Mouse (Mus musculus) intestine, embryonic 14.5 days (tissue): ENCODE data around the gene Atxn10. TPM values are rescaled to one million over a fixed set of nuclear protein-coding genes. Genes with fewer than 3 reads are reported as not detected.

ENCODE experiments used
- ATAC-seq: fragments of 200-750 bp; cut with Nextera tagmentation; replicated peaks from 2 replicates; pipeline ENCODE4 v1.8.0; 2017; ENCODE audit warnings: low read depth, moderate number of reproducible peaks, moderate TSS enrichment, moderate library complexity; ENCODE audit not compliant: low FRiP score, low TSS enrichment
- DNase-seq: peaks from one replicate; pipeline ENCODE4 v3.0.0-alpha.2; 2018; ENCODE audit warnings: low spot score
- H3K27ac ChIP-seq: fragments of 300-500 bp; sonication (generic); 2 replicates; pipeline ENCODE4 v1.5.1; 2014; ENCODE audit warnings: low read depth, mild to moderate bottlenecking, control low read depth
- H3K27me3 ChIP-seq: fragments of 300-500 bp; sonication (generic); replicated peaks from 2 replicates; pipeline ENCODE4 v1.6.1; 2014; ENCODE audit warnings: low read length, control low read depth; ENCODE audit not compliant: control insufficient read depth, insufficient read depth
- H3K36me3 ChIP-seq: fragments of 300-500 bp; sonication (generic); 2 replicates; pipeline ENCODE4 v1.6.1; 2014; ENCODE audit warnings: low read length, control low read depth; ENCODE audit not compliant: control insufficient read depth, insufficient read depth
- H3K4me1 ChIP-seq: fragments of 300-500 bp; sonication (generic); replicated peaks from 2 replicates; pipeline ENCODE4 v1.6.1; 2014; ENCODE audit warnings: low read length, control low read depth, mixed read lengths; ENCODE audit not compliant: control insufficient read depth, insufficient read depth
- H3K4me2 ChIP-seq: fragments of 300-500 bp; sonication (generic); 2 replicates; pipeline ENCODE4 v1.6.1; 2014; ENCODE audit warnings: low read length
- H3K4me3 ChIP-seq: fragments of 300-500 bp; sonication (generic); 2 replicates; pipeline ENCODE4 v1.5.1; 2014; ENCODE audit warnings: low read depth, low read length, control low read depth, mixed read lengths
- H3K9ac ChIP-seq: fragments of 300-500 bp; sonication (generic); 2 replicates; pipeline ENCODE4 v1.6.1; 2014; ENCODE audit warnings: mild to moderate bottlenecking, low read length
- H3K9me3 ChIP-seq: fragments of 300-500 bp; sonication (generic); 2 replicates; pipeline ENCODE4 v1.6.1; 2016; ENCODE audit warnings: low read length, control low read depth; ENCODE audit not compliant: control insufficient read depth
- WGBS: fragments of 180-500 bp; shearing (Covaris S2); extraction: QIAGEN DNeasy Blood & Tissue Kit; methylation state at CpG from one replicate; pipeline ENCODE4 v1.1.7; 2014; 5-methylcytosine and 5-hydroxymethylcytosine counted together
- polyA plus RNA-seq: library from polyadenylated mRNA; unstranded; fragments of >200 nt; fragmentation: Nextera tagmentation; extraction: Ambion mirVana; gene quantifications from 2 replicates; pipeline ENCODE4 v1.2.1, GENCODE M21; 2014

The Atxn10 gene
- polyA plus RNA-seq, 1 experiment from 2014 or later, result 253 TPM

DNA sequence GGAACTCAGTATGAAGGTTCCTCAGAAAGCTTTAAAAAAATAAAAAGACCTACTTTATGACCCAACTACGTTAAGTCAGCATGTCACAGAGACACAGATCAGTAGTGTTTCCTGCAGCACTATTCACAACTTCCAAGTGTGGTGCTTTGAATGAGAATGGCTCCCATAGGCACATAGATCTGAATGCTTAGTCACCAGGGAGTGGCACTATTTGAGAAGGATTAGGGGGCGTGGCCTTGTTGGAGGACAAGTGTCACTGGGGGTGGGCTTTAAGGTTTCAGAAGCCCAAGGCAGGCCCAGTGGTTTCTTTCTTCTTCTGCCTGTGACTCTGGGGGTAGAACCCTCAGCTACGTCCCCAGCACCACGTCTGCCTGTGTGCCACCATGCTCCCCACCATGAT lies 32.1 kb upstream of the Atxn10 start:
- H3K4me3 ChIP-seq, result no peak overlapping the region
- no peaks in the 10 kb centered on the region for H3K9me3 ChIP-seq
- H3K4me1 ChIP-seq, result no peaks in the 10 kb centered on the region; the same call in 1 of the 2 replicates
- H3K27me3 ChIP-seq, result no peaks in the 10 kb centered on the region
- 91% methylated on average over 4 of the region's 4 CpGs for WGBS
- no peak overlapping the region for H3K27ac ChIP-seq
- DNase-seq (no peak), ATAC-seq (no peak)
- no peak overlapping the region for H3K9ac ChIP-seq
- no peaks in the 10 kb centered on the region for H3K36me3 ChIP-seq
- no peak overlapping the region for H3K4me2 ChIP-seq

DNA sequence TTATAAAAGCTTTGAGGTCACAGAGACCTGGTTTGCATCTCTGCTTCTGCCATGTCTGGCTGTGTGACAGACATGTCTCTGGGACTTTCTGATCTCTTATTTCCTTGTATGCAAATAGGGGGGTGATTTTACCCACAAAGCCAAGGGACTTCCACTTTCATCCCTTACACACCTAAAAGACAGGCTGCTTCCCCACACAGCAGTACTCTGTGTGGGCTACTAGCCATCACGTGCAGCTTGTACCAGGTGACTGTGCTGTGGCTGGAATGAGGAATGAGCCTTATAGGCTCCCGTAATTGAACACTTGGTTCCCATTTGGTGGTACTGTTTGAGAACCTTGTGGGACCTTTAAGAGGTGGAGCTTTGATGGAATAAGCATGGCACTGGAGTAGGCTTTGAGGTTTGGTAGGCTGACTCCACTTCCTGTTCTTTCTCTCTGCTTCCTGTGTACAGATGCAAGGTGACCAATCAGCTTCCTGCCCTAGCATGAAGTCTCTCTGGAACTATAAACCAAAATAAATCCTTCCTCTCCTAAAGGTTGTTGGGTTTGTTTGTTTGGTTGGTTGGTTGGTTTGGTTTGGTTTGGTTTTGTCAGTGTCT lies 28.9 kb upstream of the Atxn10 start:
- Histone ChIP-seq H3K4me1 (no peaks in the 10 kb centered on the region), H3K9ac (no peak overlapping the region), H3K4me3 (no peak overlapping the region), H3K9me3 (no peaks in the 10 kb centered on the region), H3K27me3 (no peaks in the 10 kb centered on the region), H3K4me2 (no peak overlapping the region), H3K27ac (no peak overlapping the region), H3K36me3 (no peaks in the 10 kb centered on the region)
- ATAC-seq (no peak), DNase-seq (no peak)
- WGBS, result 98% methylated on average over 2 of the region's 2 CpGs

DNA sequence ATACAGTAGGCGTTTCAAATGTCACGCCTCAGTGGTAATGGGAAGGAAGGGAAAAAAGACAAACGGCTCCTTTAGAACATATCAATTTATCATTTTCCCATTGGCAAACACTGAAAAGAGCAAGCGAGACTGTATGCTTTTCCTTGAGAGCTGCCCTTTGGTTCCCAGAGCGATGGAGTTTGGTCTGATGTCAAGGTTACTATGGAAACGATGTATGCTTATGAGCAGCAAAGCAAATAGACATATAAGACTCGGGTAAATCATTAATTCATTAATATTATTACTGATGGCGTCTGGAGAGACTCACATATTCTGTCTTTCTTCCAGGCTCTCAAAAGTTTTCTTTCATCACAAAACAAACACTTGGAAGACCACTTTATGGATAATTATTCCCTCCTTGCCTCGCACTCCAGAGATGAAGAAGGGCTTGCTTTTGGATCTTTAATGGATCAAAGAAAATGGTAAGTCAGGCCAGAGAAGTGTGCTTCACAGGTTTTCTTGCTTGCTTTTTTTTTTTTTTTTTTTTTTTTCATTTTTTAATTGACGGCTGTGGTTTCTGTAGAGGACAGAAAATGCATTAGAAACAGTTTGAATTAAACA lies 24.9 kb upstream of the Atxn10 start:
- Histone ChIP-seq H3K4me2 (peak overlapping the region; percentile 21; the same call in 1 of the 2 replicates), H3K27ac (no peak overlapping the region), H3K9ac (no peak overlapping the region), H3K4me3 (no peak overlapping the region), H3K36me3 (no peaks in the 10 kb centered on the region), H3K9me3 (no peaks in the 10 kb centered on the region), H3K27me3 (no peaks in the 10 kb centered on the region), H3K4me1 (no peaks in the 10 kb centered on the region)
- DNase-seq (no peak), ATAC-seq (peak; percentile 47; the same call in 1 of the 2 replicates)
- WGBS, result 53% methylated on average over 10 of the region's 10 CpGs

DNA sequence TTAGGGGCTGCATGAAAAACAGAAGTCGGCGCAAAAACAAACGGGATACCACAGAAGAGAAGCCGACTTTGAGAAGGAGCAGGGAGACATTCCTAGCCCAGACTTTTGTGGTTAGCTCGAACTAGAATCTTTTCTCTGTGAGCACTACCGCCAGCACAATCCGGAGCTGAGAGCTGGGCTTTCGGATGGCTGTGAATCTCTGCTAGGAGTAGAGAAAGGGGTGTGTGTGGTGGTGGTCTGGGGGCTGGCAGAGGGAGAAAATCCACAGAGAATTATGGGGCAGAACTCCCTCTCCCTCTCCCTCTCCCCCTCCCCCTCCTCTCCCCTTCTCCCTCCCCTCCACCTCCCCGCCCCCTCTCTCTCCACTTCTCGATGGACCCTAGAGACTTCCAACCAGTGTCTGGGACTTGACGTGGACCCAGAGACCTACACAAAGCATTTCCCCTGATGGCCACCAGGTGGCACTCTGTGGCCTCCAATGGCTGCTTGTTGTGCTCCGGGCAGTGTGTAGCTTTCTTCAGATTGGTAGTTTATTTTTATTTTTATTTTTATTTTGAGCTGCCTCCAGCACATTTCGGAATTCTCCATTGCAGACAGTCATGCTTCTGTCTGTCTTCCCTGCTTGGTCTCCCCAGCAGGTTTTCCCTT lies 20.5 kb upstream of the Atxn10 start:
- DNase-seq, result peak; percentile 79
- Histone ChIP-seq H3K27me3 (no peaks in the 10 kb centered on the region), H3K4me2 (no peak overlapping the region), H3K4me1 (no peaks in the 10 kb centered on the region; the same call in 1 of the 2 replicates), H3K4me3 (no peak overlapping the region), H3K9ac (no peak overlapping the region), H3K36me3 (no peaks in the 10 kb centered on the region), H3K9me3 (no peaks in the 10 kb centered on the region), H3K27ac (no peak overlapping the region)
- 47% methylated on average over 11 of the region's 13 CpGs for WGBS
- ATAC-seq, result no peak

DNA sequence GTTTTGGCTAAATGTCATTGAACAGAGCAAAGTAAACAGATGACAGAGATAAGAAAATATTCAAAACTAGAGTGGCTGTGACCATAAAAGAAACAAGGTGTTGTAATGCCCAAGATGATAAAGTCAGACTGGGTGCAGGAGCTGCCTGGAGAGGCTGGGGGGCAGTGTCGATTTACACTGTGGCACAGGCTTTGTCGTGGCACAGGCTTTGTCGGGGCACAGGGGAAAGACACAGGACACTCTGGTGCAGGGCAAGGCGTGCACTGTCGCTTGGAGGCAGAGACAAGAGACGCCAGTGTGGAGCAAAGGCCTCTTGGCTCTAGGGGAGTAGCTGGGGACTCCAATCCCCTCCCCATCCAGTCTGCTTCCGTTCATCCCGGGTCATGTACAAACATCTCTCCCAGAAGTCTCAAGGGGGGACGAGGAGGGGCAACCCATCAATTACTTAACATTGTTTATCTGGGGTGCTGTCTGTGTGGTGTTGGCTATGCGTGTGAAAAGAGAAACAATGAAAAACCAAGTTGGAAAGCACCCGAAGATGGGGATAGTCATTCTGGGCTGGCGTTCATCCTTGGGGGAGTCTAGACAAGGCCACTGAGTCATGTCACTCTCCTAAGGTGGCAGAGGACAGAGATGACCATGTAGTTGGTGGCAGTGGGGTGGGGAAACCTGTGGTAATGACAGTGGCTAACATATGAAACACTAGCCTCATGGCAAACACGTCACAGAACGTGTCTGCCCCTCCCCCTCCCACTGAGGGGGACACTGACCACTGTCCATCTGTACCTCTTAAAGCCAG lies 19.5 kb upstream of the Atxn10 start:
- Histone ChIP-seq H3K27me3 (no peaks in the 10 kb centered on the region), H3K9me3 (no peaks in the 10 kb centered on the region), H3K9ac (no peak overlapping the region), H3K4me1 (no peaks in the 10 kb centered on the region; the same call in 1 of the 2 replicates), H3K4me3 (no peak overlapping the region), H3K36me3 (no peaks in the 10 kb centered on the region), H3K27ac (no peak overlapping the region), H3K4me2 (no peak overlapping the region)
- ATAC-seq (no peak), DNase-seq (no peak)
- WGBS, result 42% methylated on average over 14 of the region's 14 CpGs

DNA sequence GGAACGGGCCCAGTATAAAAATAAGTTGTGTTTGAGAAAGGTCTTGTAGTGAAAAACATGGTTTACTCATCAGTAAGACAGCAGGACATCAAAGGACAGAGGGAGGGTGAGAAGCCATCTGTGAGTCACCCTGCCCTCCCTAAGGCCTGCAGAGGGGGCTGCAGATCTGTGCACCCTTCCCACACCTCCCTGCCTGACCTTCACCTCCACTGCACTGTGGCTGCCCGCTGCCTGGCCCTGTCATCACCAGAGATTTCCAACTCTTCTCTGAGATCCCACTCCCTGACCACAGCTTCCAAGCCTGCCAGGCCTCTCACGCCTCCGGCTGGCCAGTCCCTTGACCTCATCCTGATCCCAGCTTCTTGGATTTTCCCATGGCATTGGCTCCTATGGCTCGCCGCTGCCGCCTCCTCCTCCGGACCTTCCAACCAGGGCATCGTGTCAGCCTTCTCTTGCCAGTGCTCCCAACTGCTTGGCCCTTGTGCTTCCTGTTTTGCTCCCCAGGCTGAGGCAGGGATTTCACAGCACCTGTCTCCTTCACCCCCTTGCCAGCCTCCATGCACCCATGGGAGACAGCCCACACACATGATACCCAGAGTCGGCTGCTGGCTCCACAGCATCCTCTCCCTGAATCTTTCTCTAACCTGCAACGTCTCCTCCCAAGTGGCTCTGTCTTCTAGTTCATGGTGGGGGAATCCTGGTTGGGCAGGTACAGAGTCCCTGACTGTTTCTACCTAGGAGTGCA lies 15.9 kb upstream of the Atxn10 start:
- Histone ChIP-seq H3K4me1 (no peaks in the 10 kb centered on the region; the same call in 1 of the 2 replicates), H3K9ac (no peak overlapping the region), H3K27ac (no peak overlapping the region), H3K9me3 (no peaks in the 10 kb centered on the region), H3K4me2 (no peak overlapping the region), H3K27me3 (no peaks in the 10 kb centered on the region), H3K36me3 (no peaks in the 10 kb centered on the region), H3K4me3 (no peak overlapping the region)
- ATAC-seq, result no peak
- 73% methylated on average over 11 of the region's 11 CpGs for WGBS
- DNase-seq, result no peak

DNA sequence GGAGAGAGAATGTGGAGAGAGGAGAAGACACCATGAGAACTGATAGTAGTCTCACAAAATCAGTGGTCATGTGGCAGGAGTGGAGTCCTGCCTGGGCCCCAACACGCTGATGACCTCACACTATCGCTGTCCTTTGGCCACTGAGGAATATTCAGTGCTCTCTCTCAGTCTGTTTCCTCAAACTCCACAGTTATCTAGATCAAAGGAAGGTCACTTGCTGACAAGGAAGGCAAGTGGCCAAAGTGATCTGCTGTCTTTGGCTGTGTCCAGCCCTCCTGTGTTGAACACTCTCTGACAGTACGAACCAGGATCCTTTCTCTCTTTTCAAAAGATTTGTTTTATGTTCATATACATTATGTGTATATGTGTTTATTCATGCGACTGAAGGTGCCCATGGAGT lies 12.8 kb upstream of the Atxn10 start:
- no peaks in the 10 kb centered on the region for H3K4me1 ChIP-seq
- H3K4me2 ChIP-seq, result no peak overlapping the region
- ATAC-seq (no peak), DNase-seq (no peak)
- WGBS, result 86% methylated on average over 4 of the region's 4 CpGs
- no peaks in the 10 kb centered on the region for H3K9me3 ChIP-seq
- no peak overlapping the region for H3K9ac ChIP-seq
- H3K27me3 ChIP-seq, result no peaks in the 10 kb centered on the region
- H3K4me3 ChIP-seq, result no peak overlapping the region
- H3K27ac ChIP-seq, result no peak overlapping the region
- no peaks in the 10 kb centered on the region for H3K36me3 ChIP-seq

DNA sequence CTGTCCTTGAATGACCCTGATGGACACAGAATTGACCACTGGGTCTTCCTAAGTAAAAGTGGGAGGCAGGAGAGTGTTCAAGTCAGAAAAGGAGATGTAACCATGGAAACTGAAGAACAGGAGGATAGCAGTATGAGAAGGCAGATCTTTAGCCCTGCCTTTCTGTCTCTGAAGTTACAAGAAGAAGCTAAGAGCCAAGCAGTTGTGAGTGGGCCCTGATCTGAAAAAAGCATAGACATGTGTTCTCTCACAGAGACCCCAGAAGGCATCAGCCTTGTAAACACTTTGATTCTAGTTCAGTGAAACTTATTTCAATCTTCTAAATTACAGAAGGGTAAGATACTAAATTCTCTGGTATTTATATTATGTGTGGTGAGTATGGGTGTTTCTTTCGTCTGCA lies 11.6 kb upstream of the Atxn10 start:
- H3K36me3 ChIP-seq, result no peaks in the 10 kb centered on the region
- WGBS, result 95% methylated on average over 1 of the region's 1 CpGs

More for the DNA sequence above, 11.6 kb upstream of the Atxn10 start:
- H3K27me3 ChIP-seq, result no peaks in the 10 kb centered on the region
- H3K9me3 ChIP-seq, result no peaks in the 10 kb centered on the region
- H3K4me2 ChIP-seq, result no peak overlapping the region
- DNase-seq, result no peak
- H3K27ac ChIP-seq, result no peak overlapping the region
- no peak for ATAC-seq
- H3K4me1 ChIP-seq, result no peaks in the 10 kb centered on the region
- H3K9ac ChIP-seq, result no peak overlapping the region
- no peak overlapping the region for H3K4me3 ChIP-seq
